Mouse (Mus musculus) adrenal gland, adult 8-10 months (tissue): ENCODE data around the gene Wdr60. TPM values are rescaled to one million over a fixed set of nuclear protein-coding genes. Genes with fewer than 3 reads are reported as not detected.
A peak's percentile ranks its signal among the peaks of the same experiment; 100 is the strongest.

Experiments
- DNase-seq: peaks from one replicate; pipeline ENCODE4 v3.0.0; 2022
- microRNA-seq, 2 experiments: library from miRNA; unstranded; fragments of <30 nt; microRNA quantifications; one replicate each; pipeline ENCODE4 v1.2.0; 2022
- total RNA-seq, 4 experiments: library from RNA; stranded (reverse); gene quantifications; 2 replicates each; pipeline ENCODE4 v1.2.4; 2022

Gene Wdr60
- total RNA-seq, 4 experiments from 2014 or later: 11.8 to 17.8 (median 15.3) TPM

GRCm38 (mm10) chr12:116182376-116182775 is 80.4 kb downstream of the Wdr60 start:
- no peak for DNase-seq

GRCm38 (mm10) chr12:116181436-116182050 is 81.3 kb downstream of the Wdr60 start:
- DNase-seq: peak; percentile 37

GRCm38 (mm10) chr12:116176930-116177329 is 85.9 kb downstream of the Wdr60 start:
- no peak for DNase-seq

GRCm38 (mm10) chr12:116169666-116170065 is 93.2 kb downstream of the Wdr60 start:
- no peak for DNase-seq

GRCm38 (mm10) chr12:116165368-116165767 is 97.5 kb downstream of the Wdr60 start:
- no peak for DNase-seq

GRCm38 (mm10) chr12:116159695-116160094 is 103.1 kb downstream of the Wdr60 start:
- DNase-seq: no peak

GRCm38 (mm10) chr12:116159223-116159622 is 103.6 kb downstream of the Wdr60 start:
- DNase-seq: no peak

GRCm38 (mm10) chr12:116156792-116157532 is 105.9 kb downstream of the Wdr60 start:
- DNase-seq: no peak

Small RNAs within 50 kb of the gene (microRNA-seq; reads per million reads assigned to microRNA genes)
- gene Gm23190: 0 reads per million in 2 experiments

Other genes starting within 250 kb of the Wdr60 start
- gene Zfp386, start 215.3 kb downstream of the Wdr60 start, total RNA-seq: 10 to 100 TPM; 26.0 to 47.7 (median 35.6) TPM
- gene Vipr2, start 185.3 kb downstream of the Wdr60 start, total RNA-seq: under 1 TPM; 0.28 to 0.73 (median 0.44) TPM
- gene Gm11027, start 12.4 kb upstream of the Wdr60 start, total RNA-seq: not detected
- gene Esyt2, start 18.2 kb upstream of the Wdr60 start, total RNA-seq: 10 to 100 TPM; 50.7 to 71.5 (median 63.1) TPM
- gene Ncapg2, start 142.4 kb upstream of the Wdr60 start, total RNA-seq: 1 to 10 TPM; 3.3 to 6.5 (median 4.7) TPM
- 10 to 100 TPM; 24.1 to 40.1 (median 28.9) TPM for gene Ptprn2, start 222.7 kb upstream of the Wdr60 start, total RNA-seq